Mouse (Mus musculus) MEL (cell line): ENCODE results near the gene Prkag2.

ENCODE experiments used
- CTCF ChIP-seq, 3 experiments: IDR thresholded peaks in 2 of 3; conservative IDR thresholded peaks in 1 of 3; 2 replicates each; pipeline ENCODE4 v1.5.1; 2011 to 2012; ENCODE audit warnings: low read length in 3 of 3, low read depth in 2 of 3, mild to moderate bottlenecking in 2 of 3, improper control_type of control experiment in 1 of 3, inconsistent platforms in 1 of 3, mixed read lengths in 1 of 3, moderate library complexity in 1 of 3; ENCODE audit not compliant: control insufficient read depth in 1 of 3, insufficient read depth in 1 of 3, poor library complexity in 1 of 3, severe bottlenecking in 1 of 3
- ETS1 ChIP-seq: IDR thresholded peaks from 2 replicates; pipeline ENCODE4 v1.6.1; 2012; ENCODE audit warnings: low read depth, mild to moderate bottlenecking, inconsistent platforms, low read length, improper control_type of control experiment, moderate library complexity
- MAX ChIP-seq: IDR thresholded peaks from 2 replicates; pipeline ENCODE4 v1.6.1; 2011; ENCODE audit warnings: low read length, improper control_type of control experiment
- MEF2A ChIP-seq: IDR thresholded peaks from 2 replicates; pipeline ENCODE4 v1.6.1; 2014; ENCODE audit warnings: low read depth, mild to moderate bottlenecking, inconsistent platforms, low read length, improper control_type of control experiment; ENCODE audit not compliant: poor library complexity, insufficient replicate concordance, severe bottlenecking; ENCODE audit errors: extremely low read depth
- SMC3 ChIP-seq: IDR thresholded peaks from 2 replicates; pipeline ENCODE4 v1.6.1; 2011; ENCODE audit warnings: low read depth, low read length, improper control_type of control experiment

DNA sequence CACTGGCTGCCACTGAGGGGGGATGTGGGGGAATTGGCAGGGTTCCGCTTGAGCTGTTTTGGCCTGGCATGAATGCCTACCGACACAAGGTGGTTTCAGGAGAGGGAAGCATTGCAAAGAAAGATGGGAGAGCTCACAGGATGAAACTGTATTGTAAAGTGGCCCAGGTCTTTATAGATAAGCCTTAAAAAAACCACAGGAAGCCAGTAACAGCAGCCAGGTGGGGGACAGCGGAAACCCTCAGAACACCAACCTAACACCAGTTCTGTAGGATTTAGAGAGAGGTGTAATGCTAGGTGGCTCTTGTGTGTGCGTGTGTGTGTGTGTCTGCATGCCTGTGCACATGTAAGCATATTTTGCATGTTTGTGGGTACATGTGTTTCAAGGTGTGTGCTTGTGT lies 101.1 kb downstream of the Prkag2 start:
- TF ChIP-seq ETS1 = no peak
- no peak for TF ChIP-seq MEF2A
- no peak for TF ChIP-seq SMC3
- no peak for TF ChIP-seq MAX
- no peak for TF ChIP-seq CTCF (IDR thresholded peaks at IDR 0.05 in 2 of 3, conservative IDR thresholded peaks at IDR 0.05 in 1 of 3; ENCODE audit: control insufficient read depth in 1 of 3, insufficient read depth in 1 of 3, low read depth in 2 of 3, low read length in 3 of 3, poor library complexity in 1 of 3, severe bottlenecking in 1 of 3)
